Mouse (Mus musculus) C2C12 (cell line): ENCODE data around the gene Mmp15. TPM values are rescaled to one million over a fixed set of nuclear protein-coding genes. Genes with fewer than 3 reads are reported as not detected.

Experiments
- H3K27me3 ChIP-seq: one replicate; pipeline ENCODE4 v1.6.1; 2011; ENCODE audit not compliant: control insufficient read depth, insufficient read depth, insufficient read length
- H3K36me3 ChIP-seq: one replicate; pipeline ENCODE4 v1.6.1; 2011; ENCODE audit not compliant: control insufficient read depth, insufficient read depth
- H3K4me3 ChIP-seq: one replicate; pipeline ENCODE4 v1.5.1; 2011; ENCODE audit warnings: mild to moderate bottlenecking, control low read depth; ENCODE audit not compliant: poor library complexity, insufficient read depth, severe bottlenecking
- H3K79me2 ChIP-seq: one replicate; pipeline ENCODE4 v1.6.1; 2011; ENCODE audit not compliant: control insufficient read depth, insufficient read depth
- H3K79me3 ChIP-seq: one replicate; pipeline ENCODE4 v1.6.1; 2011; ENCODE audit warnings: low read depth, control low read depth
- H3ac ChIP-seq: one replicate; pipeline ENCODE3; 2011; ENCODE audit warnings: low read depth; ENCODE audit not compliant: control insufficient read depth, insufficient read length
- CEBPB ChIP-seq: IDR thresholded peaks from one replicate; pipeline ENCODE4 v1.6.1; 2011; ENCODE audit warnings: low read depth, mild to moderate bottlenecking, control low read depth, moderate library complexity
- CTCF ChIP-seq: IDR thresholded peaks from one replicate; pipeline ENCODE4 v1.5.1; 2011; ENCODE audit not compliant: control insufficient read depth, insufficient read depth, insufficient read length
- FOSL1 ChIP-seq: IDR thresholded peaks from one replicate; pipeline ENCODE4 v1.8.0; 2011; ENCODE audit warnings: mild to moderate bottlenecking, low read length; ENCODE audit not compliant: poor library complexity, insufficient read depth, severe bottlenecking
- MAX ChIP-seq: IDR thresholded peaks from one replicate; pipeline ENCODE4 v1.6.1; 2011; ENCODE audit warnings: mild to moderate bottlenecking, control low read depth
- MYOD1 ChIP-seq: IDR thresholded peaks from one replicate; pipeline ENCODE4 v1.6.1; 2011; ENCODE audit warnings: low read depth; ENCODE audit not compliant: control insufficient read depth, insufficient read length
- MYOG ChIP-seq: IDR thresholded peaks from one replicate; pipeline ENCODE4 v1.6.1; 2011; ENCODE audit not compliant: control insufficient read depth, insufficient read length; ENCODE audit errors: extremely low read depth
- USF1 ChIP-seq: IDR thresholded peaks from one replicate; pipeline ENCODE4 v1.6.1; 2011; ENCODE audit warnings: low read depth, mild to moderate bottlenecking, control low read depth, moderate library complexity
- polyA plus RNA-seq: library from polyadenylated mRNA; unstranded; fragments of >200 nt; fragmentation: generic; extraction: Trizol; gene quantifications from one replicate; pipeline ENCODE4 v1.2.1, GENCODE M21; 2012; ENCODE audit warnings: missing spikeins

Mmp15 gene
- polyA plus RNA-seq, 1 experiment = 6.0 TPM

GRCm38 (mm10) chr8:95369581-95370326 is 17.7 kb downstream of the Mmp15 start:
- Histone ChIP-seq H3K79me2 (no peaks in the 10 kb centered on the region), H3ac (no peak overlapping the region), H3K27me3 (no peaks in the 10 kb centered on the region), H3K79me3 (no peaks in the 10 kb centered on the region), H3K36me3 (no peaks in the 10 kb centered on the region), H3K4me3 (no peak overlapping the region)
- TF ChIP-seq FOSL1 = no peak
- no peak for TF ChIP-seq CEBPB
- TF ChIP-seq MAX = no peak
- no peak for TF ChIP-seq USF1
- TF ChIP-seq MYOG = no peak

GRCm38 (mm10) chr8:95373389-95374002 is 21.4 kb downstream of the Mmp15 start:
- no peak overlapping the region for H3ac ChIP-seq
- no peaks in the 10 kb centered on the region for H3K79me2 ChIP-seq
- no peaks in the 10 kb centered on the region for H3K36me3 ChIP-seq
- H3K4me3 ChIP-seq = no peak overlapping the region
- no peaks in the 10 kb centered on the region for H3K27me3 ChIP-seq
- no peak for TF ChIP-seq MYOD1
- TF ChIP-seq CTCF = no peak
- TF ChIP-seq FOSL1 = no peak
- TF ChIP-seq MAX = no peak
- TF ChIP-seq CEBPB = no peak
- no peak for TF ChIP-seq MYOG
- TF ChIP-seq USF1 = no peak
- no peaks in the 10 kb centered on the region for H3K79me3 ChIP-seq

- H3K4me3 ChIP-seq = no peak overlapping the region
- H3K36me3 ChIP-seq = no peaks in the 10 kb centered on the region
- no peak for TF ChIP-seq CTCF
- no peak for TF ChIP-seq FOSL1
- no peak for TF ChIP-seq MYOG
- no peak for TF ChIP-seq USF1
- TF ChIP-seq MAX = no peak
- TF ChIP-seq CEBPB = no peak
- no peak for TF ChIP-seq MYOD1
- H3ac ChIP-seq = no peak overlapping the region
- H3K27me3 ChIP-seq = no peaks in the 10 kb centered on the region
- H3K79me2 ChIP-seq = no peaks in the 10 kb centered on the region
- no peaks in the 10 kb centered on the region for H3K79me3 ChIP-seq
Observed at GRCm38 (mm10) chr8:95374429-95374828, 22.4 kb downstream of the Mmp15 start.

GRCm38 (mm10) chr8:95375374-95375930 is 23.4 kb downstream of the Mmp15 start:
- TF ChIP-seq MYOD1 = no peak
- no peak for TF ChIP-seq MAX
- TF ChIP-seq USF1 = no peak
- no peak for TF ChIP-seq CEBPB
- TF ChIP-seq CTCF = no peak
- no peak for TF ChIP-seq FOSL1
- no peak for TF ChIP-seq MYOG
- no peak overlapping the region for H3K4me3 ChIP-seq
- H3K27me3 ChIP-seq = no peaks in the 10 kb centered on the region
- H3K79me3 ChIP-seq = no peaks in the 10 kb centered on the region
- no peaks in the 10 kb centered on the region for H3K36me3 ChIP-seq
- H3ac ChIP-seq = no peak overlapping the region
- H3K79me2 ChIP-seq = no peaks in the 10 kb centered on the region

- H3K79me3 ChIP-seq = no peaks in the 10 kb centered on the region
- H3K27me3 ChIP-seq = no peaks in the 10 kb centered on the region
- no peak for TF ChIP-seq CEBPB
- no peak for TF ChIP-seq CTCF
- no peak for TF ChIP-seq MAX
- no peak for TF ChIP-seq MYOD1
- no peak for TF ChIP-seq MYOG
- TF ChIP-seq FOSL1 = no peak
- no peak for TF ChIP-seq USF1
- no peaks in the 10 kb centered on the region for H3K36me3 ChIP-seq
- H3ac ChIP-seq = no peak overlapping the region
- H3K4me3 ChIP-seq = no peak overlapping the region
- H3K79me2 ChIP-seq = no peaks in the 10 kb centered on the region
Observed at GRCm38 (mm10) chr8:95376309-95376999, 24.4 kb downstream of the Mmp15 start.
